Mouse (Mus musculus): Measurements from ENCODE around the gene Xpot.

Gene Xpot

DNA sequence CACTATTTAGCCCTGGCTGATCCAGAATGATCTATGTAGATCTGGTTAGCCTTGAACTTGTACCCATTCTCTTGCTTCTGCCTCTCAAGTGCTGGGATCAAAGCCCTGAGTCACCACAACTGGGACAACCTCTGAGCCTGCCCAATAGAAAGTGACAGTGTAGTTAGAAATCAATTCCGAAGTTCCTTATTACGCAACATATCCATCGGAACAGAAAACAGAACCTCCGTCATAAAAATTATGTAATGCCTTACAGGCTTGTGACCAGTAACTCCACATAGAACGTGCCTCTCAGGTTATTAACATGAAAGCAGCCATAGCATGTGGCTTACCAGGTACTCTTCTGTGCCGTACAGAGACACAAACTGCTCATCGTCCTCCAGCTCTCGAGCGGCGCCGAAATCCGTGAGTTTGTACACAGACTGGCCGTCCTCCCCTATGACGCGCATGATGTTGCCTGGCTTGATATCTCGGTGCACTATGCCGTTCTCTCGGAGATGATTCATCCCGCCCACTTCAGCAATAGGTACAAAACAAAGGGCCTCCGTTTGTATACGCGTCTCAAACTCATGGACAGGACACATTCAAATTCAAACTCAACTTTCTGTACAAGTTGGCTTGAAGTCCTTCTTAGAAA lies 54.5 kb downstream of the Xpot start:
- Histone ChIP-seq H3K36me3 (ENCODE audit: control insufficient read depth, insufficient read depth, low read length, poor library complexity, severe bottlenecking) (peaks cover 25% of the 10 kb centered on the region; the same call in 1 of the 2 replicates), H3K27me3 (ENCODE audit: control insufficient read depth, insufficient read depth, low read length, poor library complexity, severe bottlenecking) (no peaks in the 10 kb centered on the region)
- no peak for DNase-seq (ENCODE audit: low read depth, low spot score)

DNA sequence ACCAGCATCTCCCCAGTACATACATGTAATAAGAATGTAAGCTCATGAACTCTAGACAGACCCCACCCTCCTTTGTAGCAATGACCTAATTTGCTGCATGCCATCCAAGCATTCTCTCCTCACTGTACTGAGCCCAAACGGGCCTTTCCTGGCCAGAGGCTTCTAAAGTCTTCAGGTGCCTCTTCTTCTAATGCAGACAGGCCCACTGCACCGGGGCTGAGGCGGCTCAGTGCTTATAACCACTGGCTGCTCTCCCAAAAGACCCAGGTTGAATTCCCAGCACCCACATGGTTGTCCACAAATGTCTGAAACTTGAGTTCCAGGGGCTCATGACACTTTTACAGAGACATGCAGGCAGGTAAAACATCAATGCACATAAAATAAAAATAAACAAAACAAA lies 55.1 kb downstream of the Xpot start:
- no peaks in the 10 kb centered on the region for H3K27me3 ChIP-seq (ENCODE audit: control insufficient read depth, insufficient read depth, low read length, poor library complexity, severe bottlenecking)
- DNase-seq (ENCODE audit: low read depth, low spot score): no peak
- peaks cover 23% of the 10 kb centered on the region; the same call in 1 of the 2 replicates for H3K36me3 ChIP-seq (ENCODE audit: control insufficient read depth, insufficient read depth, low read length, poor library complexity, severe bottlenecking)

DNA sequence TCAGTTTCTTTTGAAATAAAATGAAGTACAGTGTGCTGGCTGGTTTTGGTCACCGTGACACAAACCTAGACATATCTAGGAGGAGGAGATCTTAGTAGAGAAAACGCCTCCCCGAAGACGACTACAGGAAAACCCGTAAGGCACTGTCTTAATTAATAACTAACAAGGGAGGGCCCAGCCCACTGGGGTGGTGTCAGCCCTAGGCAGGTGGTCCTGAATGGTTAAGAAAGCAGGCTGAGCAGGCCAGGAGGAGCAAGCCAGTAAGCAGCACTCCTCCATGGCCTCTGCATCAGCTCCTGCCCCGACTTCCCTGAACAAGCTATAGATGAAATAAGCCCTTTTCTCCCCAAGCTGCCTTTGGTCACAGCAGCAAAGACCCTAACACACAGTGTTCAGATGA lies 56.3 kb downstream of the Xpot start:
- peaks cover 27% of the 10 kb centered on the region; the same call in 1 of the 2 replicates for H3K36me3 ChIP-seq (ENCODE audit: control insufficient read depth, insufficient read depth, low read length, poor library complexity, severe bottlenecking)
- DNase-seq (ENCODE audit: low read depth, low spot score): no peak
- no peaks in the 10 kb centered on the region for H3K27me3 ChIP-seq (ENCODE audit: control insufficient read depth, insufficient read depth, low read length, poor library complexity, severe bottlenecking)

DNA sequence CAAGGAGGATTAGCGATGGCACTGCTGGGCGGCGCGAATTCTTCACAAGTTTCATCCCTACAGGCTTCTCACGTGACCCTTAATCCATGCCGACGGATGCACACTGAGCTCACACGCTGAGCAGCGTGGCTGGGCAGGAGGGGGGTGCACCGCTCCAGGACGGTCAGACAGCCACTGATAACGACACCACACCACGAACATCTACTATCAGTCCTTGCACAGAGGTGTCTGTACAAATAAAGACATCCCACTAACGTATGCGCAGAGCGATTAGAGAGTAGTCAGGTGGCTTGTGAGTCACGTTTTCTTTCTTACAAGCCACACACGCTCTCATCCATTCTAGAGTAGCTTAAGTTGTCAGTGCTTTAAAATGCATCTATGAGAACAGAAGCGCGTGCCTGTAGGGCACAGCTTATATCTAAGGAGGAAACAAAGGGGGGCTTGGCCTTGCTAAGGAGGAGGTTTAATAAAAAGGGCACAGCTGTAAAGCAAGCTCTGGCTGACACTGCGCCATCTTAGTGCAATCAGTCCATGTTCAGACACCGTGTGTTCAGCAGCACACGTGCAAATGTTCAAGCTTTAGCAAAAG lies 57.0 kb downstream of the Xpot start:
- DNase-seq (ENCODE audit: low read depth, low spot score): no peak

DNA sequence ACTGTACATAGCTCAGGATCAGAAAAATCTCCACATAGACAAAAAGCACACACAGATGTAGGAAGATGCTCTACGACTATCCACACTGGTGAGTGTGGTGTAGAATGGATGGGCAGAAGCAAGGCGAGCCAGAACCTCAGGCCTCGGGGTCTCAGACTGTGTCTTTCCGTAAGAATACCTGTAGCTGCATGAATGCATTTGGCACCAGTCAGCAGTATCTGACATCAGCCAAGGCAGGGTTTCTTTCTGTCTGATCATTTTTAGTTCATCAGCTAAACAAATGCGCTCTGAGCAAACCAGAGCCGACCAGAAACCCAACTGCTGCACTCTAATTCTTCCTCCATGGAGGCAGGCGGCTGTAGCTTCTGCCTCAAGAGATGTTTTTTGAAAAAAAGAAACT lies 57.6 kb downstream of the Xpot start:
- DNase-seq (ENCODE audit: low read depth, low spot score): no peak
- H3K27me3 ChIP-seq (ENCODE audit: control insufficient read depth, insufficient read depth, low read length, poor library complexity, severe bottlenecking): no peaks in the 10 kb centered on the region
- peaks cover 27% of the 10 kb centered on the region for H3K36me3 ChIP-seq (ENCODE audit: control insufficient read depth, insufficient read depth, low read length, poor library complexity, severe bottlenecking)

More for the DNA sequence above, 57.0 kb downstream of the Xpot start:
- H3K27me3 ChIP-seq (ENCODE audit: control insufficient read depth, insufficient read depth, low read length, poor library complexity, severe bottlenecking): no peaks in the 10 kb centered on the region
- H3K36me3 ChIP-seq (ENCODE audit: control insufficient read depth, insufficient read depth, low read length, poor library complexity, severe bottlenecking): peaks cover 26% of the 10 kb centered on the region

DNA sequence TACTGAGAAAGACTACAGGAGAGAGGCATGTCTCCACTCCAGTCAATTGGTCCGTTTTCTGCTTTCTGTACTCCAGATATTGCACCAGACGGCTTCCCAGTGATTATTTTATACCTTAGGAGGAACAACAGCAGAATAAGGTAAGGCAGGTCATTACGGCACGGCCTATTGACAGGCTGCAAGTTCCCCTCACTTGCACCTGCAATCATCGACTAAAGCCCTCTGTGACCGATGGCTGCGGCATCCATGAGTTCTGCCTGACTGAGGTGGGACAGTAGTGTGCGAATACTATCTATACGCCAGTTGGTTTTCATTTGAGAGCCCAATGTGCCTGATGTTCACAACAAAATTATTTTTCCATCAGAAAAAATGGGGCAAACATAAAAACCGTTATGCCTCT lies 58.1 kb downstream of the Xpot start:
- DNase-seq (ENCODE audit: low read depth, low spot score): no peak
- Histone ChIP-seq H3K27me3 (ENCODE audit: control insufficient read depth, insufficient read depth, low read length, poor library complexity, severe bottlenecking) (no peaks in the 10 kb centered on the region), H3K36me3 (ENCODE audit: control insufficient read depth, insufficient read depth, low read length, poor library complexity, severe bottlenecking) (peaks cover 28% of the 10 kb centered on the region)

DNA sequence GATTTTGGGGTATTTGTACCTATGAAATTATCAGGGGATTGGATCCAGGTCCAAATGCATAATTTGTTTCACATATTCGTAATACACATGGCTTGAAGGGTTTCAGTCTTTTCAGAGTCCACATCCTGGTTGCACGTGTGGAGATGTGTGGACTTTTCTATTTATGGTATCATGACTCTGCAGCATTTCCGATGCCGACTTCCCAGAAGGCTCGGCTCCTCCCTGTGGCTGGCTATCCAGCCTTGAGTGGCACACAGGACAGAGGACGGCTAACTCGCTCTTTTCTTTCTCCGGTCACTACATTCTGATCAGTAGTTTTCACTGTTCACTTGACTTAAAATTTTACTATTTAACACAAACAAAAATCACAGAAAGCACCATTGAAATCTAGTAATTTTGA lies 61.7 kb downstream of the Xpot start:
- H3K36me3 ChIP-seq (ENCODE audit: control insufficient read depth, insufficient read depth, low read length, poor library complexity, severe bottlenecking): peaks cover 20% of the 10 kb centered on the region
- no peaks in the 10 kb centered on the region for H3K27me3 ChIP-seq (ENCODE audit: control insufficient read depth, insufficient read depth, low read length, poor library complexity, severe bottlenecking)
- DNase-seq (ENCODE audit: low read depth, low spot score): no peak

DNA sequence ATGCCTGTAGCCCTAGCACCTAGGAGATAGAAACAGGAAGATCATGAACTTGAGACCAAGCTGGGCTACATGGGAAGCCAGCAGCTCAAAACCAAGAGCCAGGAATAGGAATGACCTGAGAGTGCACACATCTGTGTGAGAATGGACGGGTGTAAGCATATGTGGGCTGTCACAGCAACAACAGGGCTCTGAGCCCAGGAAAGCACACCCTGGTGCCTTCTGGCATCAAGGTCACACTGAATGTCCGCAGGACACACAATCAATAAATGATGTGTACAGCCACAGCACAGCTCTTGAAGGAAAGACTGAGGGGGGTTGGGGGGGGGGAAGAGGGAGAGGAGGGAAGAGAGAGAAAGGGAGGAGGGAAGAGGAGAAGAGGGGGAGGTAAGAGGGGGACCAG lies 67.9 kb downstream of the Xpot start:
- Histone ChIP-seq H3K27me3 (ENCODE audit: control insufficient read depth, insufficient read depth, low read length, poor library complexity, severe bottlenecking) (no peaks in the 10 kb centered on the region), H3K36me3 (ENCODE audit: control insufficient read depth, insufficient read depth, low read length, poor library complexity, severe bottlenecking) (peaks cover 25% of the 10 kb centered on the region)
- no peak for DNase-seq (ENCODE audit: low read depth, low spot score)

DNA sequence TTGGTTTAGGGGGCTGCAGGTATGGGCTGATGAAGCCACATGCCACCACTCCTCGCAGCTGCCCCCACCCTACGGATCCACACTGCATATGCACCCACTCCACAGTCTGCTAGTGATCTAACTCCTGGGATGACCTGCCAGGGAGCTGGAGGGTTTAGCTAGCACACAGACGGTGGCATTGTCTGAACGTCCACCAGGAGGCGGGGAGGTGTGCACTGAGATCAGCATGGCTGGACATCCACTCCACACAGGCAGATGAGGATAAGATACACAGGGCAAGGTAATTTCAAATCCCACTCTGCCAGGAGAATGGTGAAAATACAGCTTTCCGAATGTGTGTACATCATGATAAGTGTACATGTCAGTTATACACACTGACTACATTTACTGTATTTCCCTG lies 69.9 kb downstream of the Xpot start:
- Histone ChIP-seq H3K27me3 (ENCODE audit: control insufficient read depth, insufficient read depth, low read length, poor library complexity, severe bottlenecking) (no peaks in the 10 kb centered on the region), H3K36me3 (ENCODE audit: control insufficient read depth, insufficient read depth, low read length, poor library complexity, severe bottlenecking) (peaks cover 26% of the 10 kb centered on the region)
- DNase-seq (ENCODE audit: low read depth, low spot score): no peak

DNA sequence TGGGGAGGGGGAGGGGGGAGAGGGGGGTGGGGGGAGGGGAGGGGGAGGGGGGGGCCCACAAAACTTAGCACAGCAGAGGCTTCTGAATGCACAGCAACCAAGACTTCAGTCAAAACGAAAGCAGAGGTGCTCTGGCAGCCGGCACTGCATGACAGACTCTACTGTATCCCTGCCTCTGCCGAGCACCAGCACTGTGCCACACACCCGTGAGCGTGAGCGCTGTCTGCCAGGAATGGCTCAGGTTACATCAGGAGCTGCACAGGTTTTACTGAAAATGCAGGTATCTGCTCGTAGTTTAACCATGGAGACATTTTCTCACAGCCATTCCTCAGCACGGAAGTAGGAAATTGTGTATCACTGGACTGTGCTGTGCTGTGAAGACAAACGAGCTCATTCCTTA lies 75.8 kb downstream of the Xpot start:
- no peaks in the 10 kb centered on the region for H3K27me3 ChIP-seq (ENCODE audit: control insufficient read depth, insufficient read depth, low read length, poor library complexity, severe bottlenecking)
- H3K36me3 ChIP-seq (ENCODE audit: control insufficient read depth, insufficient read depth, low read length, poor library complexity, severe bottlenecking): peaks cover 26% of the 10 kb centered on the region
- DNase-seq (ENCODE audit: low read depth, low spot score): no peak

DNA sequence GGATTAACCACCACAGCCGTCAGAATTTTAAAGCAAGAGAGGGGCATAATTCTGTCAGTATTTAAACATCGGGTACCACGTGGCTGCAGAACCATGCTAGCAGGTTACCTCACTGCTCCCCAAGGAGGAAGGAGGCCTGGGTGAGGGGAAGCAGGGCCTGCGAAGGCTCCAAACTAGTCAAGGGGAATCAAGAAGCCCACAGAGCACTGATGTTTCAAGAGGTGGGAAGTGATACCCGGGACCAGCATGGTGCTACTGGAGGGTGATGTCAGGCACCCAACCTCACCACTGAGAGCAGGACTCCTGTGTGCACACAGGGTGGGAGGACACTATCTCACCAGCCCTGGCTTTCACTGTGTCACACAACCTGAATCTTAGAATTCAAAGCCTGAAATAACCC lies 76.5 kb downstream of the Xpot start:
- Histone ChIP-seq H3K27me3 (ENCODE audit: control insufficient read depth, insufficient read depth, low read length, poor library complexity, severe bottlenecking) (no peaks in the 10 kb centered on the region), H3K36me3 (ENCODE audit: control insufficient read depth, insufficient read depth, low read length, poor library complexity, severe bottlenecking) (peaks cover 24% of the 10 kb centered on the region)
- peak; percentile 10 for DNase-seq (ENCODE audit: low read depth, low spot score)

DNA sequence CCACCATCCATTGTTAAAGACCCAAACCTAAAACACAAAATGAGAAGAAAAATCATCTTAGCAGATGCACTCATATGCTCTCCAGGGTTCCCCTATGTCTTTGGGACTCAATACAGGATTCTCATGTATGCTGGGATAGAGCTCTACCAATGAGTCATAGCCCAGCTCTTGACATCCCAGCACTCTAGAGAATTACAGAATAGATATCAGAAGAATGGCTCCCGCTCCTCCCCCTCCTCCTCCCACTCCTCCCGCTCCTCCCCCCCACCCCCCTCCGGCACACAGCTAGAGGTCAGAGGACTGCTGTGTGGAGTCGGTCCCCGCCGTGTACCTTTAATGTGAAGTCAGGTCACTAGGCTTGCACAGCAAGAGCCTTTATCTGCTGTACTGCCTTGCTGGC lies 79.0 kb downstream of the Xpot start:
- DNase-seq (ENCODE audit: low read depth, low spot score): no peak
- Histone ChIP-seq H3K27me3 (ENCODE audit: control insufficient read depth, insufficient read depth, low read length, poor library complexity, severe bottlenecking) (no peaks in the 10 kb centered on the region), H3K36me3 (ENCODE audit: control insufficient read depth, insufficient read depth, low read length, poor library complexity, severe bottlenecking) (peaks cover 14% of the 10 kb centered on the region; the same call in 1 of the 2 replicates)

DNA sequence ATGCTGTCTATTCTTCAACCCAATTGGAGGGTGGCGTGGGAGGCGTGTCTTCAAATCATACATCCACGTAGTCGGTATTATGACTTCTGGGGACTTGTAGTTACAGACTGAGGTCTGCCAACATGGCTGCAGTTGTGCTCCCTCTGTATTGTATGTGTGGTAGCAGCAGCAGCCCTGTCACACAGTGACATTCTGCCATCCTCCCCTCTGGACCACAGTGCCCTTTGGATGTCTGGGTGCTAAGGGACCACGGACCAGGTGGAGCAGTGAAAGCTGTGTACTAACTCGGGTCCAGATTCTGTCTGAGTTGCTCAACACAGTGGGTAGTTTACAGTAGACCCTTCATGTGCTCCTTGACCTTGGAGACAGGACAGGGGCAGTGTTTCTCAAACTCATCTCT lies 82.6 kb downstream of the Xpot start:
- Histone ChIP-seq H3K36me3 (ENCODE audit: control insufficient read depth, insufficient read depth, low read length, poor library complexity, severe bottlenecking) (0 out of 2 replicates have a peak, but pooled peaks cover 7% of the 10 kb centered on the region), H3K27me3 (ENCODE audit: control insufficient read depth, insufficient read depth, low read length, poor library complexity, severe bottlenecking) (no peaks in the 10 kb centered on the region)
- DNase-seq (ENCODE audit: low read depth, low spot score): no peak

DNA sequence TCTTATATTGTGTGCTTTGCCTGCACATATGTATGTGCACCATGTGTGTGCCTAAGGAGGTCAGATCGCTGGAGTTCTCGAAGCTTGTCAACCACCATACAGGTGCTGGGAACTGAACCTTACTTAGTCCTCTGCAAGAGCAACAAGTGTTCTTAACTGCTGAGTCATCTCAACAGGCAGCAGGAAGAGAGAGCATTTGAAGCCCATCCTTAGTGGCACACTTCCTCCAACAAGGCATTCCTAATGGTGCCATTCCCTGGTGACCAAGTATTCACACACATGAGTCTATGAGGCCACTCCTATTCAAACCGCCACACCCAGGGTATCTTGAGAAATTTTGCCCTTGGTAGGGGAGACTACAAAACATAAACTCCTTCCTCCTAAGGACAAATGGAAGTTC lies 84.0 kb downstream of the Xpot start:
- no peak for DNase-seq (ENCODE audit: low read depth, low spot score)
- Histone ChIP-seq H3K27me3 (ENCODE audit: control insufficient read depth, insufficient read depth, low read length, poor library complexity, severe bottlenecking) (no peaks in the 10 kb centered on the region), H3K36me3 (ENCODE audit: control insufficient read depth, insufficient read depth, low read length, poor library complexity, severe bottlenecking) (0 out of 2 replicates have a peak, but pooled peaks cover 4% of the 10 kb centered on the region)
